Mouse (Mus musculus): ENCODE data around the gene Fcgr4. TPM values are rescaled to one million over a fixed set of nuclear protein-coding genes. Genes with fewer than 3 reads are reported as not detected.
"Not testable (repeated sequence)": the region's sequence is repeated elsewhere in the genome, so short reads cannot be mapped to it uniquely, and the experiment has no call there.

Fcgr4 gene
- 0.39 and 0.62 TPM in 2 replicates for polyA plus RNA-seq (2014; fragmentation: Nextera tagmentation; extraction: Ambion mirVana)

GRCm38 (mm10) chr1:171018737-171019136 is at the start of gene Fcgr4:
Fcgr4 (plus strand) TSS chr1:171018920.
- ATAC-seq (ENCODE audit: low FRiP score), result no peak

DNA sequence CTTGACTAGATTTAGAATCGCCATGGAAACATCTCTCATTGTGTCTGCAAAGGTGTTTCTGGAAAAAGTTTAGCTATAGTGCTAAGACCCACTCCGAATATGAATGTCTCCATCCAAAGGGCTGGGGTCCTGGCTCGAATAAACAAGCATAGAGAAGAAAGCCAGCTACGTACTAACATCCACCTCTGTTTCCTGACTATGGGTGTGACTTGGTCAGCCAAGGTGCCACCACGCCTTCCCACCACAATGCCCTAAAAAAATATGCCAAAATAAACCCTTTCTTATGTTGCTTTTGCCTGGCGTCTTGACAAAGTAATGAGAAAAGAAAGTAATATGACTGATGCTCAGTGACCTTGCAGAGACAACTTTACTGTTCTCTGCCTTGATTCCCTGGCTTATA is 46.2 kb upstream of the Fcgr4 start:
- no peak for DNase-seq (ENCODE audit: low spot score)
- ATAC-seq (ENCODE audit: low FRiP score), result no peak
- H3K36me3 ChIP-seq (ENCODE audit: control insufficient read depth, insufficient read depth, low read length), result no peaks in the 10 kb centered on the region
- no peak overlapping the region for H3K4me2 ChIP-seq (replicated peaks; ENCODE audit: low read depth, low read length)
- no peaks in the 10 kb centered on the region for H3K4me1 ChIP-seq (replicated peaks; ENCODE audit: control insufficient read depth, insufficient read depth, low read length)
- no peaks in the 10 kb centered on the region for H3K9me3 ChIP-seq (ENCODE audit: control insufficient read depth, low read length)
- H3K4me3 ChIP-seq (ENCODE audit: low read depth, low read length), result no peak overlapping the region
- 81% methylated on average over 6 of the region's 6 CpGs for WGBS
- no peak overlapping the region for H3K9ac ChIP-seq (ENCODE audit: low read depth, low read length)
- H3K27me3 ChIP-seq (ENCODE audit: control insufficient read depth, insufficient read depth, low read length), result no peaks in the 10 kb centered on the region
- no peak overlapping the region for H3K27ac ChIP-seq (ENCODE audit: low read depth, low read length)

More at GRCm38 (mm10) chr1:171018737-171019136, at the start of gene Fcgr4:
- Histone ChIP-seq H3K4me3 (ENCODE audit: low read depth, low read length) (no peak within 1 kb of the TSS), H3K27ac (ENCODE audit: low read depth, low read length) (no peak within 1 kb of the TSS), H3K9ac (ENCODE audit: low read depth, low read length) (no peak within 1 kb of the TSS), H3K27me3 (ENCODE audit: control insufficient read depth, insufficient read depth, low read length) (no peaks in the 10 kb centered on the region), H3K36me3 (ENCODE audit: control insufficient read depth, insufficient read depth, low read length) (no peaks in the 10 kb centered on the region), H3K9me3 (ENCODE audit: control insufficient read depth, low read length) (no peaks in the 10 kb centered on the region), H3K4me1 (replicated peaks; ENCODE audit: control insufficient read depth, insufficient read depth, low read length) (no peaks in the 10 kb centered on the region), H3K4me2 (replicated peaks; ENCODE audit: low read depth, low read length) (no peak within 1 kb of the TSS)
- WGBS, result 83% methylated on average over 2 of the region's 2 CpGs
- DNase-seq (ENCODE audit: low spot score), result no peak

DNA sequence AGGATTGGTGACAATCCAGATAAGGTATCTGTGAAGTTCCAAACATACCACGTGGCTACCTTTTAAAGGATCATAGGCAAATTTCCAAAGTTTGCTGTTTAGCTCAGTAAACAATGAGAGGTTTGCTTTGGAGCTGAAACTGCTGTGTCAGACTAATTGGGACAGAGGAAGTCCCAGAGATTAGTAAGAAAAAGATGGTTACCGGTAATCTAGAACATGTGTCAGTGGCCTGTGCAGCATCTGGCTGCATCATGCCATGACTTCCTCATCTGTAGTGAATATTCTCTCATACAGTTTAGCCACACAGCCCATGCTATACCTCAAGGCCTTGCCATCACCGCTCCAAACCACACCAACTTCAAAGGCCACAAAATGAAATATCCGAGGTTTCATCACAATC is 45.8 kb upstream of the Fcgr4 start:
- no peak for ATAC-seq (ENCODE audit: low FRiP score)
- no peak overlapping the region for H3K27ac ChIP-seq (ENCODE audit: low read depth, low read length)
- 86% methylated on average over 4 of the region's 4 CpGs for WGBS

DNA sequence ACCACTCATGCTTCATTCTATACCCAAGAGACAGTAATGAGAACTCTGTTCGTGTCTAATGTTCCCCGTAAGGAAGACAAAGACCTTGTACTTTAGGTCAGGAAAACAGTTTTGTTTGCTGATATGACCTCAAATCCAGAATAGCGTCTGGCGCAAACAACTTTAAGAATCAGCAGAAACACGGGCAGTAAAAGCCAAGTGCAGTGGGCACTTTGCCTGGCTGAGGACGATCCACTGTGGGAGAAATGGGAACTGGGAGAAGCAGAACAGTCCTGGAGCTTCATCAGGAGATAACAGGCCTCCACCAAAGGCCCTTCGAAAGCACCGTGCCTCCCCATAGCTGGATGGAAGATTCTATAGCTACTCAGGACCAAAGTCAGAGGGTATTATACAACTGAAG is 44.5 kb upstream of the Fcgr4 start:
- H3K9ac ChIP-seq (ENCODE audit: low read depth, low read length), result no peak overlapping the region
- H3K4me3 ChIP-seq (ENCODE audit: low read depth, low read length), result no peak overlapping the region
- no peaks in the 10 kb centered on the region for H3K9me3 ChIP-seq (ENCODE audit: control insufficient read depth, low read length)
- H3K36me3 ChIP-seq (ENCODE audit: control insufficient read depth, insufficient read depth, low read length), result no peaks in the 10 kb centered on the region
- no peak overlapping the region for H3K4me2 ChIP-seq (replicated peaks; ENCODE audit: low read depth, low read length)
- H3K4me1 ChIP-seq (replicated peaks; ENCODE audit: control insufficient read depth, insufficient read depth, low read length), result no peaks in the 10 kb centered on the region
- H3K27me3 ChIP-seq (ENCODE audit: control insufficient read depth, insufficient read depth, low read length), result no peaks in the 10 kb centered on the region
- no peak for DNase-seq (ENCODE audit: low spot score)
- 87% methylated on average over 8 of the region's 8 CpGs for WGBS
- H3K27ac ChIP-seq (ENCODE audit: low read depth, low read length), result no peak overlapping the region
- no peak for ATAC-seq (ENCODE audit: low FRiP score)

More for the DNA sequence above, 45.8 kb upstream of the Fcgr4 start:
- no peaks in the 10 kb centered on the region for H3K36me3 ChIP-seq (ENCODE audit: control insufficient read depth, insufficient read depth, low read length)
- H3K4me1 ChIP-seq (replicated peaks; ENCODE audit: control insufficient read depth, insufficient read depth, low read length), result no peaks in the 10 kb centered on the region
- H3K9ac ChIP-seq (ENCODE audit: low read depth, low read length), result no peak overlapping the region
- H3K4me3 ChIP-seq (ENCODE audit: low read depth, low read length), result no peak overlapping the region
- DNase-seq (ENCODE audit: low spot score), result no peak
- H3K9me3 ChIP-seq (ENCODE audit: control insufficient read depth, low read length), result no peaks in the 10 kb centered on the region
- H3K27me3 ChIP-seq (ENCODE audit: control insufficient read depth, insufficient read depth, low read length), result no peaks in the 10 kb centered on the region
- no peak overlapping the region for H3K4me2 ChIP-seq (replicated peaks; ENCODE audit: low read depth, low read length)

- Histone ChIP-seq H3K9ac (ENCODE audit: low read depth, low read length) (no peak overlapping the region), H3K9me3 (ENCODE audit: control insufficient read depth, low read length) (no peaks in the 10 kb centered on the region), H3K27me3 (ENCODE audit: control insufficient read depth, insufficient read depth, low read length) (no peaks in the 10 kb centered on the region), H3K4me2 (replicated peaks; ENCODE audit: low read depth, low read length) (no peak overlapping the region), H3K36me3 (ENCODE audit: control insufficient read depth, insufficient read depth, low read length) (no peaks in the 10 kb centered on the region), H3K4me3 (ENCODE audit: low read depth, low read length) (no peak overlapping the region), H3K4me1 (replicated peaks; ENCODE audit: control insufficient read depth, insufficient read depth, low read length) (no peaks in the 10 kb centered on the region), H3K27ac (ENCODE audit: low read depth, low read length) (no peak overlapping the region)
- DNase-seq (ENCODE audit: low spot score) (no peak), ATAC-seq (ENCODE audit: low FRiP score) (no peak)
- WGBS, result 84% methylated on average over 2 of the region's 2 CpGs
Observed at GRCm38 (mm10) chr1:170974736-170975135, 44.0 kb upstream of the Fcgr4 start.

- ATAC-seq (ENCODE audit: low FRiP score); H3K27me3 ChIP-seq (ENCODE audit: control insufficient read depth, insufficient read depth, low read length); H3K4me3 ChIP-seq (ENCODE audit: low read depth, low read length); H3K4me1 ChIP-seq (replicated peaks; ENCODE audit: control insufficient read depth, insufficient read depth, low read length); H3K27ac ChIP-seq (ENCODE audit: low read depth, low read length); H3K9me3 ChIP-seq (ENCODE audit: control insufficient read depth, low read length); H3K36me3 ChIP-seq (ENCODE audit: control insufficient read depth, insufficient read depth, low read length); H3K4me2 ChIP-seq (replicated peaks; ENCODE audit: low read depth, low read length); H3K9ac ChIP-seq (ENCODE audit: low read depth, low read length); DNase-seq (ENCODE audit: low spot score): not testable (repeated sequence)
- 79% methylated on average over 2 of the region's 2 CpGs for WGBS
Observed at GRCm38 (mm10) chr1:170975350-170975749, 43.4 kb upstream of the Fcgr4 start.

DNA sequence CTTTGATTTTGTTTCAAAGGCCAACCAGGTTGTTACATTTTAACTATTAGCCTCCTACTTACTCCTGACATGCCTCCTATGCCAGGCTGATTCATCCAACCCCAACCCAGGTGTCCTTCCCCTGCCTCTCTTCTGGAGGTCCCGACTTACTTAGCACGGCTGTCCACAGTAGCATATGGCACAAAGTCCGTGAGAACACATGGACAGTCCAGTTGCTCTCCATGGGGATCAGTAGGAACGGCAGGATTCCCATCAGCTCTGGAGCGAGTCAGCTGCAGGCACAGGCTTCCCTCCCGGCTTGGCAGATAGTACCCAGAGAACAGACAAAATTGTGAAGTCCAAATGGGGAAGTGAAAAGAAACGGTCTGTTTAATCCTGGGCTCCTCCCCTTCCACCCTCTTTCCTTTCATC is 43.0 kb upstream of the Fcgr4 start:
- Histone ChIP-seq H3K27ac (ENCODE audit: low read depth, low read length) (no peak overlapping the region), H3K27me3 (ENCODE audit: control insufficient read depth, insufficient read depth, low read length) (no peaks in the 10 kb centered on the region), H3K4me1 (replicated peaks; ENCODE audit: control insufficient read depth, insufficient read depth, low read length) (no peaks in the 10 kb centered on the region), H3K9ac (ENCODE audit: low read depth, low read length) (no peak overlapping the region), H3K9me3 (ENCODE audit: control insufficient read depth, low read length) (no peaks in the 10 kb centered on the region), H3K36me3 (ENCODE audit: control insufficient read depth, insufficient read depth, low read length) (no peaks in the 10 kb centered on the region), H3K4me3 (ENCODE audit: low read depth, low read length) (no peak overlapping the region), H3K4me2 (replicated peaks; ENCODE audit: low read depth, low read length) (no peak overlapping the region)
- ATAC-seq (ENCODE audit: low FRiP score) (no peak), DNase-seq (ENCODE audit: low spot score) (no peak)
- 79% methylated on average over 7 of the region's 7 CpGs for WGBS

DNA sequence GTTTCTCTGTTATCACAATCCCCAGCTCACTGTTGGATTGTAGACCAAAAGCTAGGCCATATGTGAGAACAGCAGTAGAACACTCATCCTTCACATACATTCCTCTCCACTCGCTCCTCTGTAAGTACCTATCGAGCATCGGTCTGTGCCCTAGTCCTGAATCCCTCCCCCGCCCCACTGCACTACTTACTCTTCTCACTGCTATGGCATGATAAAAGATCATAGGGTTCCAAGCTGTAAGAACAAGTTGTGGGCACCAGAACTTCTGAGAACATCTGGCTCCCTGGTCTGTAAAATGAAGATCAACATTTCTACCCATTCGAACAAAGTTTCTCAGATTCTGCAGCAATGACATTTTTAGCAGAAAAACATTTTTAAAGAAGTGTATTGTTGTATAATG is 42.3 kb upstream of the Fcgr4 start, which contains the start of gene Fcgr2b:
Gene Fcgr2b (minus strand): TSS at position 101 of the 400 bp plus-strand sequence.
- no peak for ATAC-seq (ENCODE audit: low FRiP score)
- no peaks in the 10 kb centered on the region for H3K4me1 ChIP-seq (replicated peaks; ENCODE audit: control insufficient read depth, insufficient read depth, low read length)
- no peaks in the 10 kb centered on the region for H3K36me3 ChIP-seq (ENCODE audit: control insufficient read depth, insufficient read depth, low read length)
- no peak within 1 kb of the TSS for H3K4me2 ChIP-seq (replicated peaks; ENCODE audit: low read depth, low read length)
- H3K9ac ChIP-seq (ENCODE audit: low read depth, low read length), result no peak within 1 kb of the TSS
- 95% methylated on average over 5 of the region's 5 CpGs for WGBS
- no peak for DNase-seq (ENCODE audit: low spot score)
- no peak within 1 kb of the TSS for H3K4me3 ChIP-seq (ENCODE audit: low read depth, low read length)
- no peaks in the 10 kb centered on the region for H3K27me3 ChIP-seq (ENCODE audit: control insufficient read depth, insufficient read depth, low read length)
- no peaks in the 10 kb centered on the region for H3K9me3 ChIP-seq (ENCODE audit: control insufficient read depth, low read length)
- no peak within 1 kb of the TSS for H3K27ac ChIP-seq (ENCODE audit: low read depth, low read length)

- no peak overlapping the region for H3K4me3 ChIP-seq (ENCODE audit: low read depth, low read length)
- WGBS, result 77% methylated on average over 4 of the region's 4 CpGs
- H3K27me3 ChIP-seq (ENCODE audit: control insufficient read depth, insufficient read depth, low read length), result no peaks in the 10 kb centered on the region
- H3K4me2 ChIP-seq (replicated peaks; ENCODE audit: low read depth, low read length), result no peak overlapping the region
- H3K27ac ChIP-seq (ENCODE audit: low read depth, low read length), result no peak overlapping the region
- no peaks in the 10 kb centered on the region for H3K4me1 ChIP-seq (replicated peaks; ENCODE audit: control insufficient read depth, insufficient read depth, low read length)
- no peaks in the 10 kb centered on the region for H3K36me3 ChIP-seq (ENCODE audit: control insufficient read depth, insufficient read depth, low read length)
- H3K9ac ChIP-seq (ENCODE audit: low read depth, low read length), result no peak overlapping the region
- DNase-seq (ENCODE audit: low spot score) (no peak), ATAC-seq (ENCODE audit: low FRiP score) (no peak)
- H3K9me3 ChIP-seq (ENCODE audit: control insufficient read depth, low read length), result no peaks in the 10 kb centered on the region
Observed at GRCm38 (mm10) chr1:170978601-170979000, 40.1 kb upstream of the Fcgr4 start.

All from hindbrain, embryonic 11.5 days (tissue).